Mouse (Mus musculus) megakaryocyte, embryonic 14.5 days (primary cell): ENCODE measurements around the gene Hps6.

Experiments
- FLI1 ChIP-seq: IDR thresholded peaks from 2 replicates; pipeline ENCODE4 v1.6.1; 2012; ENCODE audit warnings: low read length, inconsistent platforms, mixed read lengths
- GATA1 ChIP-seq: IDR thresholded peaks from 3 replicates; pipeline ENCODE4 v1.6.1; 2012; ENCODE audit warnings: mixed read lengths, low read length, inconsistent platforms, borderline replicate concordance

DNA sequence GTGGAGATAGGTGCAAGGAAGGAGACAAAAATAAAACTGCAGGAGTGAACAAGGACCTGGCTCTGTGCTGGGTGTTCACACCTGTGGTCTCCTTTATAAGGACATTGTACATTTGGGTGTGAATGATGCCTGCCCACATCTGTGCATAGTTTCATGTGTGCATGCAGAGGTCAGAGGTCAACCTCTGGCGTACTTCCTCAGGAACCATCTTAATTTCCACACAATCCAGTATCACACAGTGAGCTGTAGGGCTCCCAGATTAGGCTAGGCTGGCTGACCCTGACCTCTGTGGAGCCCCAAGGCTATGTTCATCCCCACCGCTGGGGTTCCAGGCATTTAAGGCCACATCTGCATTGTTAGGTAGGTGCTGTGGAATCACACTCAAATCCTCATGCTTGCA, 44.1 kb downstream of the Hps6 start:
- no peak for TF ChIP-seq FLI1
- TF ChIP-seq GATA1 = no peak
